Mouse (Mus musculus): ENCODE measurements around the gene Trip11. TPM values are rescaled to one million over a fixed set of nuclear protein-coding genes. Genes with fewer than 3 reads are reported as not detected.

Gene Trip11
- polyA plus RNA-seq, 1 experiment from 2014 or later = 22.4 TPM

GRCm38 (mm10) chr12:101798189-101798922 is 114.7 kb downstream of the Trip11 start:
- Histone ChIP-seq H3K4me3 (replicated peaks; ENCODE audit: low read length) (no peak overlapping the region), H3K9ac (replicated peaks; ENCODE audit: low read depth, low read length) (no peak overlapping the region), H3K27ac (ENCODE audit: low read length) (no peak overlapping the region), H3K4me2 (ENCODE audit: low read length) (no peak overlapping the region), H3K4me1 (replicated peaks; ENCODE audit: control insufficient read depth, insufficient read depth, low read length) (no peaks in the 10 kb centered on the region), H3K27me3 (replicated peaks; ENCODE audit: control insufficient read depth, insufficient read depth, low read length) (no peaks in the 10 kb centered on the region), H3K9me3 (ENCODE audit: control insufficient read depth, low read length) (no peaks in the 10 kb centered on the region), H3K36me3 (ENCODE audit: control insufficient read depth, insufficient read depth) (no peaks in the 10 kb centered on the region)
- no peak for ATAC-seq
- 82% methylated on average over 7 of the region's 7 CpGs for WGBS

DNA sequence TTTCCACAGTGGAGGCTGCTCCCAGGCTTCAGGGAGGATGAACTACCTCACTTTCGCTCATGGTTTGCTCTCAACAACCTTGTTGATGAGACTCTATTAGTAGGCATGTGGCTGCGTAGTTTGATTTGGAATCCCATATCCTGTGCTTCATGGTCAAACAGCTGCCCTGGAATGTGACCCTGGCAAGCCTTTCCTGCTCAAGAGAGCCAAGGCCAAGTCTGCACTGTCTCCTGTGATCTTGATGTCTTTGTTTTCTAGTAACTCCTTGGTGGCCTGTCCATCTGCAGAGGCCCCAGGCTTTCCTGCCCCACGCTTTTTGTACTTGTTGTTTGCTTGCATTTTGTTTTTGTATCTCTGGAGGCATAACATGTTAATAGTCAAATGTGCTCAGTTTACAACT is 118.6 kb downstream of the Trip11 start:
- no peaks in the 10 kb centered on the region for H3K27me3 ChIP-seq (replicated peaks; ENCODE audit: control insufficient read depth, insufficient read depth, low read length)
- no peak overlapping the region for H3K27ac ChIP-seq (ENCODE audit: low read length)
- H3K36me3 ChIP-seq (ENCODE audit: control insufficient read depth, insufficient read depth) = no peaks in the 10 kb centered on the region
- WGBS = 84% methylated on average over 3 of the region's 3 CpGs
- no peaks in the 10 kb centered on the region for H3K9me3 ChIP-seq (ENCODE audit: control insufficient read depth, low read length)
- no peak overlapping the region for H3K9ac ChIP-seq (replicated peaks; ENCODE audit: low read depth, low read length)
- no peak overlapping the region for H3K4me2 ChIP-seq (ENCODE audit: low read length)
- H3K4me3 ChIP-seq (replicated peaks; ENCODE audit: low read length) = no peak overlapping the region
- ATAC-seq = no peak
- no peaks in the 10 kb centered on the region for H3K4me1 ChIP-seq (replicated peaks; ENCODE audit: control insufficient read depth, insufficient read depth, low read length)

DNA sequence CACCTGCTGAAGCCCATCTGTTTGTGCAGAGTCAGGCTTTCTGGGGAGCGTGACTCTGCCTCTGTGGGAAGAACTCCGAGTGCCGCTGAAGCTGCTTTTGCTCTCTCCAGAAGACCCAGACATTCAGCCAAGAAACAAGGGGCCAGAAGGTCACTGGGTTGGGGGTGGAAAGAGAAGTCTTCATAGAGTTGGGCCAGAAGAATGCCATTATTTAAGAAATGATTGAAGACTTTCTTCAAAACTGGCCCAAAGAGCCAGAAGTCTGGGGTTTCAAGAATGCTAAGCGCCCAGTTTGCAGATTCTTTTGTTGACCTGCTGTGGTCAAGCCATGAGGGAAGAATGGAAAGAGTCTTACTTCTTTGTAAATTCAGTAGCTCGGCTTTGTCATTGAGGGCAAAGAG is 119.8 kb downstream of the Trip11 start:
- Histone ChIP-seq H3K4me1 (replicated peaks; ENCODE audit: control insufficient read depth, insufficient read depth, low read length) (no peaks in the 10 kb centered on the region), H3K9me3 (ENCODE audit: control insufficient read depth, low read length) (no peaks in the 10 kb centered on the region), H3K36me3 (ENCODE audit: control insufficient read depth, insufficient read depth) (no peaks in the 10 kb centered on the region), H3K27me3 (replicated peaks; ENCODE audit: control insufficient read depth, insufficient read depth, low read length) (no peaks in the 10 kb centered on the region), H3K27ac (ENCODE audit: low read length) (no peak overlapping the region), H3K4me3 (replicated peaks; ENCODE audit: low read length) (no peak overlapping the region), H3K9ac (replicated peaks; ENCODE audit: low read depth, low read length) (no peak overlapping the region), H3K4me2 (ENCODE audit: low read length) (no peak overlapping the region)
- 90% methylated on average over 5 of the region's 5 CpGs for WGBS
- ATAC-seq = no peak

- ATAC-seq = no peak
These were observed 120.4 kb downstream of the Trip11 start for GRCm38 (mm10) chr12:101792684-101793083.

DNA sequence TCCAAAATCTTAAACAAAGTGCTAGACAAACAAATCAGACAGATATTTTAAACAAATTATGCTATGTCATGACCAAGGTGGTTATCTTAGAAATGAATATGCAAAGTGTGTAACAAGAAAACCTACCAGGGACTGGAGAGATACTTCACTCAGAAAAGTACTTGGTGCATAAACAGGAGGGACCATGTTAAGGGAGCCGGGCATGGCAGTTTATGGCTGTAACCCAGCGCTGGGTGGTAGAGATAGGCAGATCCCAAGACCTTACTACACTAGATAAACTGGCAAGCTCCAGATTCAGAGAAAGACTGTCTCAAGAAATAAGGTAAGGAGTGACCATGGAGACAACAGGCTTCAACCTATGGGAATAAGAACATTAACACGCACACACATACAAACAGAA is 123.3 kb downstream of the Trip11 start:
- no peak for ATAC-seq
- Histone ChIP-seq H3K4me3 (replicated peaks; ENCODE audit: low read length) (no peak overlapping the region), H3K27ac (ENCODE audit: low read length) (no peak overlapping the region), H3K9ac (replicated peaks; ENCODE audit: low read depth, low read length) (no peak overlapping the region), H3K9me3 (ENCODE audit: control insufficient read depth, low read length) (no peaks in the 10 kb centered on the region), H3K4me1 (replicated peaks; ENCODE audit: control insufficient read depth, insufficient read depth, low read length) (no peaks in the 10 kb centered on the region), H3K4me2 (ENCODE audit: low read length) (no peak overlapping the region), H3K36me3 (ENCODE audit: control insufficient read depth, insufficient read depth) (no peaks in the 10 kb centered on the region), H3K27me3 (replicated peaks; ENCODE audit: control insufficient read depth, insufficient read depth, low read length) (no peaks in the 10 kb centered on the region)
- WGBS = 95% methylated on average over 3 of the region's 3 CpGs

More at GRCm38 (mm10) chr12:101792684-101793083, 120.4 kb downstream of the Trip11 start:
- H3K4me1 ChIP-seq (replicated peaks; ENCODE audit: control insufficient read depth, insufficient read depth, low read length) = no peaks in the 10 kb centered on the region
- WGBS = 91% methylated on average over 4 of the region's 4 CpGs
- H3K9ac ChIP-seq (replicated peaks; ENCODE audit: low read depth, low read length) = no peak overlapping the region
- no peaks in the 10 kb centered on the region for H3K36me3 ChIP-seq (ENCODE audit: control insufficient read depth, insufficient read depth)
- no peaks in the 10 kb centered on the region for H3K9me3 ChIP-seq (ENCODE audit: control insufficient read depth, low read length)
- H3K4me2 ChIP-seq (ENCODE audit: low read length) = no peak overlapping the region
- no peak overlapping the region for H3K4me3 ChIP-seq (replicated peaks; ENCODE audit: low read length)
- H3K27me3 ChIP-seq (replicated peaks; ENCODE audit: control insufficient read depth, insufficient read depth, low read length) = no peaks in the 10 kb centered on the region
- H3K27ac ChIP-seq (ENCODE audit: low read length) = no peak overlapping the region

DNA sequence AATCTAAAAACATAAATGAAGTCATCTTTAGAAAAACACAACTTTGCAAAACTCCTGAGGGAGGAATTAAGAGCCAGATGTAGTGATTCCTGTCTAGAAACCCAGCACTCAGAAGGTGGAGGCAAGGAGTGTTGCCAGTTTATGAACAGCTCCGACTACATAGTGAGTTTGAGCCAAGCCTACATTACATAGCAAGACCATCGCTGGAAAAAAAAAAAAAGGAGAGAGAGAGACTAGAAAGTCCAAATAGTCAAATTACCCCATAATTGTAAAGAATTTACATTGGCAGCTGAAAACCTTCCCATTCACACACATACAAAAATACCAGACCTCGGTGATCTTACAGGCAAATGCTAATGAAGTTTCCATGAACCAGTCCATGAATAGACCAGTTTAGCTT is 123.8 kb downstream of the Trip11 start:
- Histone ChIP-seq H3K27ac (ENCODE audit: low read length) (no peak overlapping the region), H3K4me2 (ENCODE audit: low read length) (no peak overlapping the region), H3K9ac (replicated peaks; ENCODE audit: low read depth, low read length) (no peak overlapping the region), H3K4me3 (replicated peaks; ENCODE audit: low read length) (no peak overlapping the region), H3K36me3 (ENCODE audit: control insufficient read depth, insufficient read depth) (no peaks in the 10 kb centered on the region), H3K9me3 (ENCODE audit: control insufficient read depth, low read length) (no peaks in the 10 kb centered on the region), H3K27me3 (replicated peaks; ENCODE audit: control insufficient read depth, insufficient read depth, low read length) (no peaks in the 10 kb centered on the region), H3K4me1 (replicated peaks; ENCODE audit: control insufficient read depth, insufficient read depth, low read length) (no peaks in the 10 kb centered on the region)
- WGBS = 78% methylated on average over 3 of the region's 3 CpGs
- no peak for ATAC-seq

Other genes with a start within 250 kb of the Trip11 start
- gene Tc2n, start 194.7 kb downstream of the Trip11 start, polyA plus RNA-seq (2015; fragmentation: Nextera tagmentation; extraction: Ambion mirVana) = 0.11 and 0.22 TPM in 2 replicates
- 7.9 and 13.5 TPM in 2 replicates for gene Fbln5, start 94.2 kb downstream of the Trip11 start, polyA plus RNA-seq (2015; fragmentation: Nextera tagmentation; extraction: Ambion mirVana)
- 14.3 and 14.4 TPM in 2 replicates for gene Atxn3, start 45.0 kb upstream of the Trip11 start, polyA plus RNA-seq (2015; fragmentation: Nextera tagmentation; extraction: Ambion mirVana)
- gene Cpsf2, start 62.7 kb upstream of the Trip11 start, polyA plus RNA-seq (2015; fragmentation: Nextera tagmentation; extraction: Ambion mirVana) = 32.4 and 38.0 TPM in 2 replicates
- gene Slc24a4, start 215.5 kb upstream of the Trip11 start, polyA plus RNA-seq (2015; fragmentation: Nextera tagmentation; extraction: Ambion mirVana) = 1.3 and 1.8 TPM in 2 replicates